Mouse (Mus musculus) small intestine, adult 2 months (tissue): ENCODE measurements around the gene Kifc1. TPM values are rescaled to one million over a fixed set of nuclear protein-coding genes. Genes with fewer than 3 reads are reported as not detected.
A peak's percentile ranks its signal among the peaks of the same experiment; 100 is the strongest.

Source experiments
- H3K27ac ChIP-seq: fragments of 200-500 bp; 2 replicates; pipeline ENCODE4 v1.5.1; 2012; ENCODE audit warnings: low read depth, low read length, control low read depth, inconsistent platforms; ENCODE audit not compliant: insufficient read depth
- H3K27me3 ChIP-seq: fragments of 200-500 bp; 2 replicates; pipeline ENCODE4 v1.6.1; 2012; ENCODE audit warnings: mild to moderate bottlenecking, moderate library complexity, low read length, inconsistent platforms; ENCODE audit not compliant: control insufficient read depth, insufficient read depth
- H3K36me3 ChIP-seq: fragments of 200-500 bp; 2 replicates; pipeline ENCODE4 v1.6.1; 2012; ENCODE audit warnings: mild to moderate bottlenecking, low read length, control low read depth, inconsistent platforms; ENCODE audit not compliant: control insufficient read depth, insufficient read depth
- H3K4me1 ChIP-seq: fragments of 200-500 bp; 2 replicates; pipeline ENCODE4 v1.6.1; 2012; ENCODE audit warnings: low read length, inconsistent platforms, mixed read lengths; ENCODE audit not compliant: control insufficient read depth, insufficient read depth, insufficient read length
- H3K4me3 ChIP-seq: fragments of 200-500 bp; 2 replicates; pipeline ENCODE4 v1.5.1; 2012; ENCODE audit warnings: low read depth, mild to moderate bottlenecking, control low read depth, inconsistent platforms, low read length, moderate library complexity
- CTCF ChIP-seq: fragments of 200-500 bp; IDR thresholded peaks from 2 replicates; pipeline ENCODE4 v1.5.1; 2012; ENCODE audit warnings: low read depth, mild to moderate bottlenecking, control low read depth, inconsistent platforms, low read length, moderate library complexity, mixed read lengths; ENCODE audit not compliant: insufficient replicate concordance, insufficient read length; ENCODE audit errors: extremely low read depth
- POLR2A ChIP-seq: fragments of 200-500 bp; IDR thresholded peaks from 2 replicates; pipeline ENCODE4 v1.6.1; 2012; ENCODE audit warnings: low read depth, mild to moderate bottlenecking, control low read depth, inconsistent platforms, low read length, moderate library complexity
- WGBS: fragments of 180-500 bp; shearing (Covaris S2); methylation state at CpG from one replicate; pipeline ENCODE4 v1.1.7; 2018; 5-methylcytosine and 5-hydroxymethylcytosine counted together
- polyA plus RNA-seq: library from polyadenylated mRNA; depleted of rRNA; stranded (reverse); fragments of >200 nt; gene quantifications from 2 replicates; pipeline ENCODE4 v1.2.3, GENCODE M21; 2012

The Kifc1 gene
- polyA plus RNA-seq, 1 experiment: 7.5 TPM

GRCm38 (mm10) chr17:33925406-33926116, 35.1 kb upstream of the Kifc1 start:
- no peaks in the 10 kb centered on the region for H3K27me3 ChIP-seq
- no peak overlapping the region for H3K27ac ChIP-seq
- H3K36me3 ChIP-seq: peaks cover 45% of the 10 kb centered on the region
- TF ChIP-seq CTCF: no peak
- 90% methylated on average over 21 of the region's 21 CpGs for WGBS
- no peak overlapping the region for H3K4me3 ChIP-seq
- H3K4me1 ChIP-seq: peaks cover 6% of the 10 kb centered on the region

- TF ChIP-seq CTCF (peak; percentile 38; the same call in 1 of the 2 replicates), POLR2A (no peak)
- no peak overlapping the region for H3K4me3 ChIP-seq
- WGBS: 90% methylated on average over 10 of the region's 10 CpGs
- peaks cover 6% of the 10 kb centered on the region for H3K4me1 ChIP-seq
- peaks cover 45% of the 10 kb centered on the region for H3K36me3 ChIP-seq
- no peak overlapping the region for H3K27ac ChIP-seq
- H3K27me3 ChIP-seq: no peaks in the 10 kb centered on the region
Observed at GRCm38 (mm10) chr17:33924577-33925283, 34.3 kb upstream of the Kifc1 start.

GRCm38 (mm10) chr17:33921361-33921760, 30.9 kb upstream of the Kifc1 start:
- H3K36me3 ChIP-seq: peaks cover 32% of the 10 kb centered on the region
- WGBS: 83% methylated on average over 7 of the region's 7 CpGs
- H3K4me1 ChIP-seq: peaks cover 23% of the 10 kb centered on the region
- TF ChIP-seq CTCF (no peak), POLR2A (no peak)
- H3K27me3 ChIP-seq: no peaks in the 10 kb centered on the region
- H3K27ac ChIP-seq: no peak overlapping the region
- H3K4me3 ChIP-seq: peak overlapping the region; percentile 82; the same call in 1 of the 2 replicates

- H3K27me3 ChIP-seq: no peaks in the 10 kb centered on the region
- peaks cover 23% of the 10 kb centered on the region for H3K4me1 ChIP-seq
- peak overlapping the region; percentile 95 for H3K27ac ChIP-seq
- TF ChIP-seq CTCF (peak; percentile 83; the same call in 1 of the 2 replicates), POLR2A (0 out of 2 replicates have a peak, but pooled peaks have one; percentile 29)
- under 1% methylated on average over 36 of the region's 36 CpGs for WGBS
- peaks cover 24% of the 10 kb centered on the region for H3K36me3 ChIP-seq
- peak overlapping the region; percentile 82 for H3K4me3 ChIP-seq
Observed at GRCm38 (mm10) chr17:33920282-33921097, 30.0 kb upstream of the Kifc1 start.

- H3K4me3 ChIP-seq: peak overlapping the region; percentile 82
- peaks cover 26% of the 10 kb centered on the region for H3K4me1 ChIP-seq
- peaks cover 23% of the 10 kb centered on the region for H3K36me3 ChIP-seq
- peak overlapping the region; percentile 95 for H3K27ac ChIP-seq
- under 1% methylated on average over 52 of the region's 52 CpGs for WGBS
- peak; percentile 47; the same call in 1 of the 2 replicates for TF ChIP-seq POLR2A
- no peak; the same call in 1 of the 2 replicates for TF ChIP-seq CTCF
- H3K27me3 ChIP-seq: no peaks in the 10 kb centered on the region
Observed at GRCm38 (mm10) chr17:33919351-33920281, 29.2 kb upstream of the Kifc1 start.

- no peaks in the 10 kb centered on the region for H3K27me3 ChIP-seq
- TF ChIP-seq POLR2A (no peak), CTCF (no peak)
- WGBS: 49% methylated on average over 37 of the region's 37 CpGs
- peak overlapping the region; percentile 95 for H3K27ac ChIP-seq
- peaks cover 26% of the 10 kb centered on the region for H3K4me1 ChIP-seq
- H3K4me3 ChIP-seq: peak overlapping the region; percentile 82; the same call in 1 of the 2 replicates
- peaks cover 31% of the 10 kb centered on the region for H3K36me3 ChIP-seq
Observed at GRCm38 (mm10) chr17:33918293-33919203, 28.1 kb upstream of the Kifc1 start.
